Mouse (Mus musculus) layer of hippocampus, adult 11-12 months (tissue): ENCODE data around the gene Cpne2.
A peak's percentile ranks its signal among the peaks of the same experiment; 100 is the strongest.

Experiments
- DNase-seq: peaks from one replicate; pipeline ENCODE4 v3.0.0; 2022; ENCODE audit warnings: low spot score

The Cpne2 gene

DNA sequence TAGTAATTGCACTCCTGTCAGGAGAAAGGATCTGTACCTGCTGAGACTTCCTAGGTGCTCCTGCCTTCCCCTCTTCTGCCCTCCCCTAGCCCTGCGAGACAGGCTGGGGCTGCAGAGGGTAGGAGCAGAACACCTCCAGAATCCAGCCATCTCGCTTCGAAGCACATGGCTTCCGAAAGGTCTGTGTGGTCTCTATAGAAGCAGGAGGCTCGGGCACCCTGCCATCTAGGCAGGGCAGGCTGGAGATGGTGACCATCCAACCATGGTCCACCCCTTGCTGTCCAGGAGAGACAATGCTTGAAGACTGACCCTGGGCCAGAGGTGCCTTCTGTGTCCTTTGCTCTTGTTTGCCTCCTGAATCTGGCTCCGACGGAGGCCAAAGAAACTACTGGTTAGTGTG lies 2.8 kb downstream of the Cpne2 start:
- DNase-seq = no peak

DNA sequence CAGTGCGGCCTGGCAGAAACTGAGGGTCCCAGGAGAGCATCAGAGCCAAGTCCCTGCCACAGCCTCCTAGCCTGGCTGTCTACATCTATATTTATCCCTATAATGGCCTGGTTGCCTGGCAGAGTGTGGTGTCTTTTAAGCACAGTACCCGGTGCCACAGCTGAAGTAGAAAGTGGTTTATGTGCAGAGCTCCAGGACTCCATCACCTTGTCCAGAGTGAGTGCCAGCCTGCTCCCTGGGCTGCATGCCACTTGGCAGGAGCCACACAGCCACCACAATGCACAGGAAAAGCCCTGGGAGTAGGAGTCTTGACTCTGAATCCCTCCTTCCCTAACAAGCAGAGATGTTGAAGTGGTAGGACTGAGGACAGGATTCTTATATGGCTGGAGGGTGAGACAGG lies 4.7 kb downstream of the Cpne2 start:
- no peak for DNase-seq

DNA sequence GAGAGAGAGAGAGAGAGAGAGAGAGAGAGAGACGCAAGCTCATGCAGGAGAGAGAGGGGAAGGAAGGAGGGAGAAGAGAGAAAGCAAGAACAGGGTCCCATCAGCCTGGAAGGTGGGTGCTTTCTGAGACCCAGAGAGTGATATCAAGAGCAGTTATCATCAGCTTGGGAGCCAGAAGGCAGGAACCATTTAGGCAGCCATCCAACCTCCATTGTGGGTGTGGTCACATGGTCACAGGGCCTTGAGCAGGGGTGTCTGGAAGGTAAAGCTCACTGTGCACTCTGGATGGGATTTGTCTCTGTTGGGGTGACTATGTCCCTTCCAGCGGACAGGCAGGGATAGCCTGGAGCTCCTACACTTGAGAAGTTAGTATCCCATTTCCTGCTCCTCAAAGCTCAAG lies 7.2 kb downstream of the Cpne2 start:
- DNase-seq = no peak

DNA sequence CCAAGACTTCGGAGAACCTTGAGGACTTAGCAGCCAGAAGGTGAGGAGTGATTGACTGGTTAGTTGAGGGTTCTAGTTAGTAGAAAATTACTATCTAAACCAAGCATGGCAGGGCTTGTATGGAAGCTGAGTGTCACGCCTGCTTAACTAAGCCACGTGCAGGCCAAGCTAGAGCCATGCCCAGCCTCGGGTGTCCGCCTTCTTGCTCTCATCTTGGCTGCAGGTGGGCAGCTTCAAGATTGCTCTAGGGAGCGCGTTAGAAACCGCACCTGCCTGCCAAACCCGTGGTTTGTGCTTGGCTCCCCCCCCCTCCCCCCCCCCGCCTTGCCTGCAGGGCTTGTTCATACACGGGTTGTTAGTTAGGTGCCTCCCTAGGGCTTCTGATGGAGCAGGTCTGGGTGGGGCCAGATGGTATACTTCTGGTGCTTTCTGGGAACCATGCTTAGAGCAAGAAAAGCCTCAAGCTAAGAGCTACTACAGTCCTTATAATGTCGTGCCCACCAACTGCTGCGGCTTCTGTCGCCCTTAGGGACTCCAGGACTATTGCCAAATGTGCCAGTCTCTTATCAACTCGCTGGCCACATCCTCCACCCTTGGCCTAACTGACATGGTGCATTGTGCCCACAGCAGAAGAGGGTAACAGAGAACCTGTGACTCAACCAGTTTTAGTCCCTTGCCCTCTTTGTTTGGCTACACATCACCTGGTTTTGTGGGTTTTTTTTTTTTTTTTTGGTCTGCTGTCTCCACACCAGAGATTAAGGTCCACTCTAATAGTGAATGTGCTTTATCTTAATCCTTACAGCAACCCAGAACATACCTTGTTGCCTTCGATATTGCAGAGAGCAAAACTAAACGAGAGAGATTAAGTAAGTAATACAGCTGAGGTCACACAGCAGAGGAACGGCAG lies 8.4 kb downstream of the Cpne2 start:
- no peak for DNase-seq

- DNase-seq = no peak
Measured at GRCm38 (mm10) chr8:94543981-94544380, 11.2 kb downstream of the Cpne2 start.

- no peak for DNase-seq
Measured at GRCm38 (mm10) chr8:94549041-94549440, 16.3 kb downstream of the Cpne2 start.

- no peak for DNase-seq
Measured at GRCm38 (mm10) chr8:94549482-94549881, 16.7 kb downstream of the Cpne2 start.

DNA sequence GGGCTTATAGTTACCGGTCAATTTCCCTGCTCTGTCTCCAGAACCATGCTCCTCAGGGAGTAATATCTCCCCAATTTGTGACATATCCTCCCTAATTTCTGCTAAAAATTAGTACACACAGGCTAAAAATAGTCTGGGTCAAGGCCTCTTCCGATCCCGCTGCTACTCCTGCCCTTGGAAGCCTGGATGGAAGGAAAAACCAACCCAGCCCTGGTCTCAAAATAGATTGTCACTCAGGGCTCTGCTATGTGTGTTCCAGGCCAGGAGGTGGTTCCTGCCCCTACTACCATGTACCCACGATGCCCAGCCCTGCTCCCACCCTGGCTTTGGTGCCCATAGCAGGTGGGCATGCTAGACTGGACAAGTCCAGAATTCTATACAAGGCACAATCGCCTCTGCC lies 17.2 kb downstream of the Cpne2 start:
- no peak for DNase-seq

- peak; percentile 76 for DNase-seq
Measured at GRCm38 (mm10) chr8:94551471-94552422, 19.0 kb downstream of the Cpne2 start.

DNA sequence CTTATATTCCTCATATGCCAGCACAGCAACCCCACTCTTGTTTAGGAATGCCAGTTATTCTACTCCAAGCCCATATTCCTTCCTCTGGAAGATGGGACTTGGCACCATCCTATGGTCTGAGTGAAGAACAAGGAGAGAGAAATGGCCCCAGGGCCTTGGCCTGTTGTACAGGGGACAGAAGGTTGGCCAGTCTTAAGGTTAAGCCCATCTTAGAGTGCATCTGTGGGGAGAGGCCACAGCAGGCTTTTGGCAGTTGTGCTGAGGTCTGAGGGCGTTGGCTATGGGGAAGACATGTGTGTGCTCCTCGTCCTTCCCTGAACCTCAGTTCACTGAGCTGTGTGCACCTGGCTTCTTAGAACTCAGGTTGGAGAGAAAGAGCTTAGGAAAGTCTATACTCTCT lies 19.9 kb downstream of the Cpne2 start:
- no peak for DNase-seq

DNA sequence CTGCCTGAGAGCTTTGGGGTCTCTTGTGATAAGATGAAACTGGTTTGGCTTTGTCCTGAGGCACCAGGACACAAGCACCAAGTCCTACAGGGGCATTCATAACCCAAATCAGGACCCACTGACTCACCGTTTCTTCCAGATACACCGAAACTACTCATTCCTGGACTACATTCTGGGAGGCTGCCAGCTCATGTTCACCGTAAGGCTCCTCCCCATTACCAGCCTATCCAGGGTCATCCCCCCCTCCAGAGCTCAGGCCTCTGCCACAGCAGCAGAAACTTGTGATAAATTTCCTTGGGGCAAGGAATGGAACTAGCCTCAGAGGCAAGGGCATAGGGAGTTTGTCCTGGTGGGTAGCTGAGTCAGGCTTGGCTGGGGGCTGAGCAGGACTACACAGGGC lies 24.5 kb downstream of the Cpne2 start:
- DNase-seq = no peak

- peak; percentile 37 for DNase-seq
Measured at GRCm38 (mm10) chr8:94561256-94561655, 28.5 kb downstream of the Cpne2 start.

- DNase-seq = no peak
Measured at GRCm38 (mm10) chr8:94564421-94564820, 31.6 kb downstream of the Cpne2 start.

DNA sequence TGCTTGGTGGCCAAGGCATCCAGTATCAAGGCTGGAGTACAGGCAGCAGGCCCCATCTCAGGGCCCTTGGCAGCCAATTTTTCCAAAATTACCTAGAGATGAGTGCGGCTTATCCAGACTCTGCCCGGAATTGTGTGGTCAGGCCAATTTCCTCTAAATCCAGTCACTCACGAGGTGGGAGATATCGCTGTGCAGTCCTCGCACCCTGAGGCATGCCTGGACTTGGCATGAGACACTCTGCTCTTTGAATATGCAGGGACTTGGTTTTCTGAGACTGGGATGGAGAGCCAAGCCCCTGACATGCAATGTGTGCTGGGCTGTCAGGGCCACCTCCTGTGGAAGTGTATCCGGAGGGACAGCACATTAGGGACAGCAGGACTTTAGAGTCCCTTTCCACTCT lies 33.2 kb downstream of the Cpne2 start:
- DNase-seq = no peak

GRCm38 (mm10) chr8:94566446-94567158 lies 33.8 kb downstream of the Cpne2 start:
- no peak for DNase-seq

GRCm38 (mm10) chr8:94567159-94567849 lies 34.5 kb downstream of the Cpne2 start:
- DNase-seq = no peak

GRCm38 (mm10) chr8:94568098-94568497 lies 35.3 kb downstream of the Cpne2 start:
- no peak for DNase-seq

DNA sequence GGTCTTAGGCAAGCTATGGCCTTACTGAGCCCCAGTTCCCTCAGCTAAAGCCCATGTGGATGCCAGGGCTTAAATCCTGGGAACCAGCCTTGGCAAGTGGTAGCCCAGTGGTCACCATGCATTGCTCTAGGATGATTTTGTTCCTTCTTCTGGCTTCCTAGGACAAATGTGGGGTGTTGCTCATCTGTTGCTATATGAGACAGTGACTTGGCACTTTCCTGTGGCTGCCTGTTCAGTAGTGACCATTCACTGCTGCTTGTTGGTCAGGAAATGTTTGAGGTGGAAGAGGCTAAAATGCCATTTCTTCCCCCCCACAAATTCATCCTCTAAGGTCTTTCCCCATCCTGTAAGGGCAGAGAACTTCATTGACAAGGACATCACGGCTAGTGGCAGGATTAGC lies 36.6 kb downstream of the Cpne2 start:
- DNase-seq = no peak

DNA sequence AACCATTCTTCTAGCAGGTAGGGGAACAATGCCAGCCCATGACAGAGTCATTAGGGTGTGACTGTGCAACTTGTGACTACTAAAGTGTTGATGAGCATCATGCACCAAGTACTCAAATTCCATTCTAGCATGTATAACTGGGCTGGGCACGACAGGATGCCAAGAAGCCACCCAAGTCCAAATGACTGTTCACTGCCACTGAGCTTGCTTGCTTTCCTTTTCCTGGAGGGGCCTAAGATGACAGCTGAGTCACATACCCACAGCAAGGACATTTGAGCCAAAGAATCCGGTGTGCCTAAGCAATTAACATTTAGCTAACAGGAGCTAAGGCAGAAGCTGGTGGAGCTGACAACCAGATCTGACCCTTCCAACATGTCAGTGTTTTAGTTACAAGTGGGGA lies 39.1 kb downstream of the Cpne2 start:
- DNase-seq = no peak

DNA sequence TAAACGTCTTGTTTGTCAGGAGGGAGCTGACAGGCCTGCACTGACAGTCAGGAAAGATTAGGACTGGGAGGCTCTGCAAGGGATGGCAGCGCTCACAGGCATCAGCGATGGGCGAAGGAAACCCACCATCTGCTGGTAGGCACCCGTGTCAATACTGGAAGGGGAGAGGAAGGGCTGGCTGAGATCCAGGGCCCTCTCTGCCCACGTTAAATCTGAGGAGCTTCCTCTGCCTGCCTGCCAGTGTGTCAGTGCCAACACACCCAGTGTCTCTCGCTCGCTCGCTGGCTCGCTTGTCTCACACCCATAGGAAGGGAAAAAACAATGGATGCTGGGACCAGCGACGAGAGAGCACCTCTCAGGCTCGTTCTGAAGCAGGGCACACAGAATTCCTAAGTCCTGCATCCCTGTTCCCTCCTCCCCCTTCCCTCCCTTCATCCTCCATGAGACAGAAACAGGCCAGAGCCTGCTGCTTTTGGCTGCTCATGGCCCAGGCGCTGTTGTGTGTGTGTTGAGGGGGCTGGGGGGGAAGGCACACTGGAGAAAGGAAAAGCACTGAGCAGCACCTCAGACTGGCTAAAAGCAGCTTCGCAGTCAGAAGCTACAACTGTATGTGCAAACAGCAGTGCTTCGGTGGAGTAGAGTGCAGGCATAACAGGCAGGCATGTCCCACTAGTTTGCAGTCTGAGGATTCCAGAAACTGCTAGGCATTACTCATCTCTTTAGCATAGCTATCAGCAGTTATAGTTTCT lies 41.5 kb downstream of the Cpne2 start:
- DNase-seq = peak; percentile 82

GRCm38 (mm10) chr8:94575148-94575547 lies 42.4 kb downstream of the Cpne2 start:
- no peak for DNase-seq
